Mouse (Mus musculus) spleen, adult 2 months (tissue): ENCODE measurements at regions not wholly inside any gene's neighbourhood (a gene's known extent, or its start where the extent isn't known, plus 50 kb on each side); places are given as distances from the start of the nearest gene placed in this dataset.

Experiments used
- DNase-seq, 2 experiments: peaks; one replicate each; pipeline versions ENCODE4 v3.0.0 to v3.0.0-alpha.2; 2012 to 2021; ENCODE audit warnings: low spot score in 2 of 2, low read depth in 1 of 2
- H3K27ac ChIP-seq: fragments of 200-500 bp; 2 replicates; pipeline ENCODE4 v1.5.1; 2012; ENCODE audit warnings: low read length, inconsistent platforms; ENCODE audit not compliant: insufficient read depth
- H3K27me3 ChIP-seq: fragments of 200-500 bp; 2 replicates; pipeline ENCODE4 v1.6.1; 2012; ENCODE audit warnings: mild to moderate bottlenecking, moderate library complexity, low read length, inconsistent platforms; ENCODE audit not compliant: control insufficient read depth, insufficient read depth
- H3K36me3 ChIP-seq: fragments of 200-500 bp; 2 replicates; pipeline ENCODE4 v1.6.1; 2012; ENCODE audit warnings: mild to moderate bottlenecking, low read length, inconsistent platforms; ENCODE audit not compliant: control insufficient read depth, insufficient read depth
- H3K4me1 ChIP-seq: fragments of 200-500 bp; 2 replicates; pipeline ENCODE4 v1.6.1; 2011; ENCODE audit warnings: inconsistent platforms; ENCODE audit not compliant: control insufficient read depth, insufficient read depth, insufficient read length
- H3K4me3 ChIP-seq: fragments of 200-500 bp; 2 replicates; pipeline ENCODE4 v1.5.1; 2011; ENCODE audit warnings: mild to moderate bottlenecking, inconsistent platforms; ENCODE audit not compliant: insufficient read depth, insufficient read length; ENCODE audit errors: extremely low read depth
- CTCF ChIP-seq: fragments of 200-500 bp; IDR thresholded peaks from 2 replicates; pipeline ENCODE4 v1.5.1; 2011; ENCODE audit warnings: mild to moderate bottlenecking, inconsistent platforms; ENCODE audit not compliant: insufficient read depth, insufficient read length, insufficient replicate concordance; ENCODE audit errors: extremely low read depth
- POLR2A ChIP-seq: fragments of 200-500 bp; IDR thresholded peaks from 2 replicates; pipeline ENCODE4 v1.6.1; 2011; ENCODE audit warnings: low read depth, low read length, inconsistent platforms
- WGBS: fragments of 180-500 bp; shearing (Covaris S2); methylation state at CpG from one replicate; pipeline ENCODE4 v1.1.7; 2018; 5-methylcytosine and 5-hydroxymethylcytosine counted together

DNA sequence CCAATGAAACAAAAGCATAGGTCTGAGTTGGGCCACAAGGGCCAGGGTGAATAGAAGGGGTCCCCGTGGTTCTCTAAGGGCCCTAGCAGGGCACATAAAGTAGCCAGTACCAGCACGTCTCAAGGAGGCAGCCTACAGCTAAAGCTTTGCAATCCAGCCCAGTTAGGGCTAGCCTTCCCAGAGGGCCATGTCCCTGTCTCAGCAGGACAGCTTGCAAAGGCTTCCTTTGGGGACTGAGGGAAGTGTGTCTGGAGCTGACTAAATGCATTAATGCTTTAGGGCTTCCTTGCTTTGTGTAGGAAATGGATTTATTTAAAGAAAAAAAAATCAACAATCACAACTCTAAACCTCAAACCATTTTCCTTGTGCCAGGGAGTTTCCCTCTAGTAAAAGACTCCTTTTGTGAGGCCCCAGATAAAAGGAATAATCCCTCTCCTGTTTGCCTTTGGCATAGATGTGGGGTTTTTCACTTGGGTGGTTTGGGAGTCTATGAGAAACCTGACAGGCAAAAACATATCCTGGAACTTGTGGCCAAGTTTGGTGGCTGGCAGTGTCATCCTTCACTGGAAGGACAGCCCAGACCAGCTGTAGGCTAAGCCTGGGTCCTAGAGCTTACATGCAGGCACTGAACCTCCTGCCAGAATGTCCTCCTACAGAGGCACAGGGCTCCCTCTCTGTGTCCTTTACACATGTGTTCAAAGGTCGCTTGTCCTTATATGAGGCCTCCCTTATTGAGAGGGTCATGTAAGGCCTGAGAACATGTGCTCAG, 197.7 kb upstream of the Cxcr4 start:
- Histone ChIP-seq H3K27me3 (no peaks in the 10 kb centered on the region), H3K4me3 (no peak overlapping the region), H3K4me1 (peaks cover 8% of the 10 kb centered on the region; the same call in 1 of the 2 replicates), H3K36me3 (no peaks in the 10 kb centered on the region), H3K27ac (no peak overlapping the region)
- WGBS, result 83% methylated on average over 3 of the region's 3 CpGs
- DNase-seq, result no peak
- no peak for TF ChIP-seq CTCF
- no peak for TF ChIP-seq POLR2A

DNA sequence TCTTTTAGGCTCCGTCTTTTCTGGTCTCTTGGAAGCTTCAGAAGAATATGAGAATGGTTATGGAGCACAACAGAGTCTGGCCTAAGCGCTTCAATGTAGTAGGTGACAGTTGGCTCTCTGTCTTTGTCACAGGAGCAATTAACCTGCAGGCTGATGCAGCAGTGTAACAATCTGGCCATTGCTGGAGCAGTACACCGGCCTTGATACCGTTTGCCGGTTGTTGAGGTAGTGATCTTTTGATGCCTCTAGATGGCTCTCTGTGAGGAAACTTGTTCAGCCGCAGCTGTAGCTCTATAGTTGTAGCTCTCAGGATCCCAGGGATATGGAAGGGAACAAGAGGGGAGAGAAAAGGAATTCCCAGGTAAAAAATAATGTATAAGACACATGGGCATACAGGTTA, 196.1 kb upstream of the Cxcr4 start:
- no peak for TF ChIP-seq POLR2A
- TF ChIP-seq CTCF, result no peak
- WGBS, result 72% methylated on average over 6 of the region's 6 CpGs
- H3K4me3 ChIP-seq, result no peak overlapping the region
- H3K27ac ChIP-seq, result no peak overlapping the region
- no peaks in the 10 kb centered on the region for H3K27me3 ChIP-seq
- no peaks in the 10 kb centered on the region for H3K36me3 ChIP-seq
- no peak for DNase-seq
- peaks cover 8% of the 10 kb centered on the region; the same call in 1 of the 2 replicates for H3K4me1 ChIP-seq

DNA sequence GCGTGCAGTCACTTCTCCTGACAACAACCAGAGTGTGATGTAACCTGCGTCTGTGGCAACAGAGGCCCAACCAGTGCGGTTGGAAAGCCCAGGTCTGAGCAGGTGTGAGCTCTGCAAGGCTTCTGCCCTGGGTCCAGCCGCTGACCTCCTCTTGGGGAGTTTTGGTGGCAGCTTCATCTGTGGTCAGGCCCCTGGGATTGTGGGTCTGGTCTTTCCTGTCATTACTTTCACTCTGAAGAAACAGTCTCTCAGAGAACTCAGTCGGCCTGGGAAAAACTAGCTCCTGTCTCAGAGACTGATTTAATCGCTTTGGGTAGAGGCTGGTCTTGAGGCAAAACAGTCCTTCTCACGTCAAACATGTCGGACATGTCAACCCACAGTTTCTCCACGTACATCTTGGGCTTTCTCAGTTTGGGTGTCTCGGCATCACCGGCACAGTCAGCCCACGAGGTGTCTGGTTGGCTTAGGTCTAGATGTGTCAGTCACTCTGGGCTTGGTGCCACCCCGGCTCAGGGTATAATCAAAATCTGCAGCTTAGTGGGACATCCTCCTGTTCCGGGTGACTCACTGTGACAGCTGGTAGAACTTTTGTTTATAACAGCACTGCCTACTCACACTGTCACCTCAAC, 195.0 kb upstream of the Cxcr4 start:
- H3K4me3 ChIP-seq, result no peak overlapping the region
- DNase-seq, result peak; percentile 29 to 41

GRCm38 (mm10) chr1:128782286-128782685, 190.2 kb upstream of the Cxcr4 start:
- Histone ChIP-seq H3K36me3 (no peaks in the 10 kb centered on the region), H3K4me3 (no peak overlapping the region), H3K27me3 (no peaks in the 10 kb centered on the region), H3K4me1 (peaks cover 6% of the 10 kb centered on the region; the same call in 1 of the 2 replicates), H3K27ac (no peak overlapping the region; the same call in 1 of the 2 replicates)
- peak in 1 of 2 experiments; percentile 17 for DNase-seq
- TF ChIP-seq POLR2A, result no peak
- TF ChIP-seq CTCF, result no peak
- WGBS, result 78% methylated on average over 2 of the region's 2 CpGs

More for the DNA sequence above, 195.0 kb upstream of the Cxcr4 start:
- no peaks in the 10 kb centered on the region for H3K27me3 ChIP-seq
- H3K27ac ChIP-seq, result peak overlapping the region; percentile 42
- no peak for TF ChIP-seq POLR2A
- TF ChIP-seq CTCF, result no peak
- H3K36me3 ChIP-seq, result no peaks in the 10 kb centered on the region
- H3K4me1 ChIP-seq, result peaks cover 8% of the 10 kb centered on the region; the same call in 1 of the 2 replicates
- 21% methylated on average over 14 of the region's 14 CpGs for WGBS

DNA sequence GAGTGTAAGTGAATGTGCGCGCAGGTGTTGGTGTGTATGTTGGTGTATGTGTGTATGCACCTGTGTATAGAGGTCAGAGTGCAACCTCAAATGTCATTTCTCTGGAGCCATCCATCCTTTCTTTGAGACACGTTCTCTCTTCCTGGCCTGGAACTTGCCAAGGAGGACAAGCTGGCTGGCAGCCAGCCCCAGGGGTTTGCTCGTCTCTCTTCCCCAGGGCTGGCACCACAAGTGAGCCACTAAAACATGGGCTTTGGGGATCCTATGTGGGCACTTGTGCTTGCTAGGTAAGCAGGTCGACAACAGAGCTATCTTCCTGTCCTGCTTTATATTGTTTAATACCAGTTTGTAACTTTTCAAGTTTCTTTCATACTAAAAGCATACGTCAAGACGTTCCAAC, 189.8 kb upstream of the Cxcr4 start:
- Histone ChIP-seq H3K4me1 (peaks cover 2% of the 10 kb centered on the region; the same call in 1 of the 2 replicates), H3K27ac (peak overlapping the region; percentile 55), H3K27me3 (no peaks in the 10 kb centered on the region), H3K4me3 (no peak overlapping the region), H3K36me3 (no peaks in the 10 kb centered on the region)
- no peak for DNase-seq
- 73% methylated on average over 7 of the region's 7 CpGs for WGBS
- no peak for TF ChIP-seq POLR2A

DNA sequence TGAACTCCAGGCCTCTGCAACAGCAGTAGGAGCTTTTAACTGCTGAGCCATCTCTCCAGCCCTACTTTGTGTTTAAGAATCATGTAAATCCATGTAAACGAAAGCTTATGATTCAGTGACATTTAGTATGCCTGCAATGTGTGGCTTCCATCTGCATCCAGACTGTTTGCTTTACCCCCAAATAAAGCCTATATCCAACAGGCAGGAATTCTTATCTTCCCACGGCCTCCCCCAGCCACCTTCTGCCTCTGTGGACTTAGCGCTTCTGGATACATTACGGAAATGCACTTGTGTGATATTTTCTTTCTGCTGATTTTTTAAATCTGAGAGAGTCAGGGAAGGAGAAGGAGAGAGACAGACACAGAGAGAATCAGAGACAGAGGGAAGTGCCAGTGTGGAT, 189.2 kb upstream of the Cxcr4 start:
- Histone ChIP-seq H3K27ac (0 out of 2 replicates have a peak overlapping the region, but pooled peaks have one; percentile 55), H3K4me3 (no peak overlapping the region), H3K4me1 (no peaks in the 10 kb centered on the region), H3K27me3 (no peaks in the 10 kb centered on the region), H3K36me3 (no peaks in the 10 kb centered on the region)
- TF ChIP-seq POLR2A, result no peak
- TF ChIP-seq CTCF, result no peak
- WGBS, result 93% methylated on average over 4 of the region's 4 CpGs
- DNase-seq, result no peak
